Mouse (Mus musculus): Measurements from ENCODE around the gene Gm49342.
"Not testable (repeated sequence)": the region's sequence is repeated elsewhere in the genome, so short reads cannot be mapped to it uniquely, and the experiment has no call there.

Gene Gm49342

DNA sequence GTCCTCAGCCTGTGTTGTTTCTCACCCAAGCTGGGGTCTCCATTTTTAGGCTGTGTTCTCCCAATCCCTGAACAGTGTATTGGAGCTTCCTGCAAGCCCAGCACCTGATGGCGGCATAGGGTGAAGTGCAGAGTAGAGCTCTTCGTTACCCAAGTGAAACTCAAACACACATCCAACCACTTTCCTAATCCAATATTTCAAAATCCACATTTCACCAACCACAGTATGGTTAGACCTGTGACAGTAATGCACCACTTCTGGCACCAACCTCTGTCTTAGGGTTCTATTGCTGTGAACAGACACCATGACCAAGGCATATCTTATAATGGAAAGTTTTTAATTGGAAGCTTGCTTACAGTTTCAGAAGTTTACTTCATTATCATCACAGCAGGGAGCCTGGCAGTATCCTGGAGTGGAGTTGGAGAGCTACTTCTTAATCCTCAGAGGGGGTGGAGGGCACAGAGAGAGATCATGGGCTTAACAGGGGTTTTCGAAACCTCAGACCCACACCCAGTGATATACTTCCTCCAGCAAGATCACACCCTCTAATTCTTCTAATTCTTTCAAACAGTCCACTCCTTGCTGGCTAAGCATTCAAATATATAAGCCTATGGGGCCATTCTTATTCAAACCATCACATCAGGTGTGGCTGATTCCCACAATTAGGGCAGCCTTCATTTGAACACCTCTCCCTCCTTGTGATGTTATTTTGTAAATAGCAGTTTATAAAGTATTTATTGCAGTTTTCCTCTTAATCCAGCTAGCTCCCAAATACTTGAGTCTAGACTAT lies 6.0 kb upstream of the Gm49342 start:
- DNase-seq = no peak

GRCm38 (mm10) chr14:50938940-50939339 lies 5.4 kb upstream of the Gm49342 start:
- no peak for DNase-seq

GRCm38 (mm10) chr14:50944668-50945033 lies 334 bp downstream of the Gm49342 start:
- DNase-seq = not testable (repeated sequence)

DNA sequence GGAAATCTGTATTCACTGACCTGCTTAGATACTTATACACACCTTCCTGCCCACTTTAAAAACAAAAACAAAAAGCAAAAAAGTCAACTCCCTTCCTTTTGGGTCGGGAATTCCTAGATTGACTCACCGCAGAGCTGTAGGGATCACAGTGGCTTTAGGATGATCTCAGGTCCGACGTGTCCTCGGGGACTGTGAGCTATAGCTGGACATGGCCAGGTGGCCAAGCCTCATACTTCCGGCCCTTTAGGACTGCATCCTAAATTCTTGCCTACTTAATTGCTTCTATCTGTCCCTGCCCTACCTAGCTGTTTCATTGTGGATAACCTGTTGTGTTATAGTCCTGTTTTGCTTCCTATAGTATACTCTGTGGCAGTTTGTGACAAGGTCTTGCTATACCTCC lies 764 bp downstream of the Gm49342 start:
- DNase-seq = not testable (repeated sequence)

GRCm38 (mm10) chr14:50945526-50945925 lies 1.2 kb downstream of the Gm49342 start:
- DNase-seq = not testable (repeated sequence)

GRCm38 (mm10) chr14:50955487-50955886 lies 11.2 kb downstream of the Gm49342 start:
- no peak for DNase-seq

DNA sequence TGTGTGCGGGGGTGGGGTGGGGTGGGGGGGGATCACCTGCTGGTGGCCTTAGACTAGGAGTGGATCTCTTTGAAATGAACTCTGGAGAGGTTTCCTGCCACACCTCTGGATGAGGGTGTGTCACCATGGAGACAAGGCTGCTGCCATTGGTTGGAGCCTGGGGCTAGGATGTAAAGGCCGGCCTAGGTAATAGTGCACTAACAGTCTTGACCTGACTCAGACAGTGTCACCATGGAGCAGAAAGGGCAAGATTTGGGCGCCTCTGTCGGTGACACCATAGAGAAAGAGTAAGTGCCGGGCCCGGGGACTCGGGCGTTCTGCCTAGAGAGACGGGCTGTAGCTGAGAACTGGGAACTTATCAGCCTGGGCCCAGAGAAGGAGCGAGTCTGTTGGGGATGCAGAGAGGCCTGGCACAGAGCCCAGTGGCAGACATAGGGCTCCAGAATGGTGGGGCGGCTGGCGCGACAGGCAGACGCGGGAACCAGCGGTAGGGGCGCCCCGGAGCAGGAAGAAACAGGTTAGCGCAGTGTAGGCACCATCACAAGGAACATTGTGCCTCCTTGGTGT lies 11.7 kb downstream of the Gm49342 start, which contains the start of gene Pnp2:
Gene Pnp2, plus strand, starts transcription at position 51 of the 567 bp plus-strand sequence.
- peak; percentile 58 for DNase-seq

GRCm38 (mm10) chr14:50956724-50957123 lies 12.4 kb downstream of the Gm49342 start:
- DNase-seq = not testable (repeated sequence)

DNA sequence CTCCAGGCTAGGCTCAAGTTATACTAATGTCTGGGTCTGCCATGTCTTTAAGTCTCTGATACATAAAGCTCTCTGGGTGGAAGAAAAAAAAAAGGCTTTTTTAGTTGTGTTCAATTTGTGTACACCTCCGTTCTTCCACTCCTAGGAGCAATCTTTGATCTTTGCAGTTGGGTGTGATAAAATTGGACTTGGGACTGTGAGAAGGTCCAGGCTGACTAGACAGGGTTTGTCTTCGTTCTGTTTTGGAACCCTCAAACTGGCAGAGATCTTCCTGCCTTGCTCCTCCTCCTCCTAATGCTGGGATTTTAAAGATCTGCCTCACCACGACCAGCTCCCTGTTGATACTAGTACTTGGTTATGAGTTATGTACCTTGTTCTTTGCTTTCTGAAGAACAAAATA lies 12.8 kb downstream of the Gm49342 start:
- DNase-seq = not testable (repeated sequence)

DNA sequence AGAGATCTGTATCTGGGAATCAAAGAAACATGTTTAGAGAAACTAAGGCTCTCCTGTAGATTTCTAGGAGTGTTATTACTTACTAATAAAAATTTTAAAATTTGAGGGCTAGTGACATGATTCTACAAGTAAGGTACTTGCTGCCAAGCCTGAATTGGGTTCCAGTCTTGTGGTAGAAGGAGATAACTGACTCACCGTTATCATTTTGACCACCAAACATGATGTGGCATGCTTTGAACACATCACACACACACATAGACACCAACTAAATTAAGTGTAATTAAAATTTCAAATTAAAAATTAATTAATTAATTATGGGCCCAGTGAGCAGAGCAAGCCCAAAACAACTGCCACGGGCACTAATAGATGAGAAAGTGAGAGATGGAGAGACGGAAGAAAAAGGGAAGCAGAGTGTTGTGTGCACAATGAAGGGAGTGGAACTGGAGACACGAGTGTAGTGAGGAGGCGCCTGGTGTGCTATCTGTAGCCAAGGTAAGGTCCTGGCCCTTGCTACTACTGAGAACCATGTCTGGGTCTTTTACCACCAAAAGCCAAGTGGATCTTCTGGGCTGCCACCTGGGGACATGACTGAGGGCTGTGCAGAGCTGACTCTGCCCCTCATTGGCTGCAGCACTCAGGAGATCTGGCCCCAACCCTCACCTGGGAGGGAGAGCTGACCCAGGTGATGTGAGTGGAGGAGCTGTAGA lies 14.1 kb downstream of the Gm49342 start:
- DNase-seq = not testable (repeated sequence)

DNA sequence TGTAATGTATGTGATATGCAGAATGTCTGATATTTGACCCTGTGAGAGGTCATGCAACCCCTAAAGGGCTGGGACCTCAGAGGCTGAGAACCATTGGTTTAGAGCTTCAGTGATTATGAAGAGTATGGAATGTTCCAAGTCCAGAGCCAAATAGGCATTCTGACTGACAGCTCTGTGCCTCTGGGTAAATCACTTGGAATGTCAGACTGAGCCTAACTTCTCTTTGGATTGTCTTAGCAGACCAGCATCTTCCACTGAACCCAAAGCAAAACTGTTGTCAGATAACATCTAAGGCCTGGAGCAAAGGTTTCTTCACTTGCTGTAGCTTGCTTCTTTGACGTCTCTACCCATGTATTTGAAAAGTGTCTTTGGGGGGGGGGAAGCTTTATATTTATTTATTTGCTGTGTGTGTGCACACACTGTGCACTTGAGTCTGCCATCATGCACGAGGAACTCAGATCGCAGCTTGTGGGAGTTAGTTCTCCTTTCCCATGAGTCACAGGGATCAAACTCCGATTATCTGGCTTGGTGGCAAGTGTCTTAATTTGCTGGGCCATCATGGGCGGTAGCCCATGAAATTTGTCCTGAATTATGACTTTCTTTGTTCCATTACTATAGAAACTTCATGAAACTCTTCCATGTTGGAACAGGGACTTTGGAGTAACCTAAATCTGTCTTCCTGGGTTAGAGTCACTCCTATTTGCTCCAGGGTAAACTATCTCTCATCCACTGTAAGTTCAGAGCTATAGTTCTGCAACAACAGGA lies 24.1 kb downstream of the Gm49342 start:
- no peak for DNase-seq

DNA sequence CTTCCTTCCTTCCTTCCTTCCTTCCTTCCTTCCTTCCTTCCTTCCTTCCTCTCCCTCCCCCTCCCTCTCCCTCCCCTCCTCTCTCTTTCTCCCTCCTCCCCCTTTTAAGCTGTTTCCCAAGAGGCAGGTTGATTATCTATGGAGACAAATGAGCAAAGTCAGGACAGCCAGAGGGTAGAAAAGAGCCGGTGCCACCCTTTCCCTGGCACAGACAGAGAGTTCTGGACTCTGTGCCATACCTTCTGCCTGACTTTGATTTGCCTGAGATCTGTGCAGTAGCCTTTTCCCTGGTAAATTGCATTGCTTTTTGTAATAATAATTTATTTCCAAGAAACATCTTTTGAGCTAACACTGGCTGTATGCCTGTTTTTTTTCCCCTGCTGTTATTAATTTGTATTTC lies 24.7 kb downstream of the Gm49342 start:
- no peak for DNase-seq

- DNase-seq = peak; percentile 35
Measured at GRCm38 (mm10) chr14:50969558-50970544, 25.5 kb downstream of the Gm49342 start.

GRCm38 (mm10) chr14:50970822-50971221 lies 26.5 kb downstream of the Gm49342 start:
- DNase-seq = no peak

DNA sequence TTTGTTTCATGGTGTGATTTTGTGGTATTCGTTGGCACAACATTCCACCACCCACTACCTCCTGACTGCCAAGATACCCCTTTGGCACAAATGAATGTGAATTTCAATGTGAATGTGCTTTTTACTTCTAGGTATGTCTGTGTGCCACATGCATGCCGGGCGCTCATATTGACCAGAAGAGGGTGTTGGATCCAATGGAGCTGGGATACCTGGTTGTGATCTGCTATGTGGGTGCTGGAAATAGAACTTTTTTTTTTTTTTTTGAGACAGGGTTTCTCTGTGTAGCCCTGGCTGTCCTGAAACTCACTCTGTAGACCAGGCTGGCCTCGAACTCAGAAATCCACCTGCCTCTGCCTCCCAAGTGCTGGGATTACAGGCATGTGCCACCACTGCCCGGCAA lies 28.7 kb downstream of the Gm49342 start:
- DNase-seq = not testable (repeated sequence)

DNA sequence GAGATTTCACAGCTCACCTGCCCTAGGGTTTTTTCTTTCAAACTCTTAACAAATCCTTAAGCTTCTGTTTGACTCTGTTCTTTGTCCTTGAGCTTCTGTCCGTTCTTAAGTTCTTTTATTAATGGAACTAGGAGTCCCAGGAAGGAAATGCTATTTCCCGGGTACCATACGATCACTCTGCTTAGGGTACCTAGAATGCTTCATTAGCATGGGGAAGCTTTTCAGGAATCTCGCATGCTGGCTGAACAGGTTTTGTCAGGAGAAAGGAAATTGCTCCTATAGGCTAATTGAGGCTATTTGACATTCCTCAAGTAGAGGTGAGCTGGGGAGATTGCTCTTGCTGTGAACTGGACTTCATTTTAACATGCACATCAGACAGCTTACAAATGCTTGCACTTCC lies 29.4 kb downstream of the Gm49342 start:
- DNase-seq = no peak

GRCm38 (mm10) chr14:50975001-50975400 lies 30.7 kb downstream of the Gm49342 start:
- DNase-seq = no peak

- peak; percentile 10 for DNase-seq
Measured at GRCm38 (mm10) chr14:50976674-50977073, 32.4 kb downstream of the Gm49342 start.

- not testable (repeated sequence) for DNase-seq
Measured at GRCm38 (mm10) chr14:50978451-50978850, 34.1 kb downstream of the Gm49342 start.

GRCm38 (mm10) chr14:50979631-50980030 lies 35.3 kb downstream of the Gm49342 start:
- DNase-seq = no peak

- DNase-seq = no peak
Measured at GRCm38 (mm10) chr14:50981207-50981606, 36.9 kb downstream of the Gm49342 start.

GRCm38 (mm10) chr14:50981837-50982236 lies 37.5 kb downstream of the Gm49342 start:
- DNase-seq = no peak
